Mouse (Mus musculus) kidney, postnatal 0 days (tissue): Measurements from ENCODE around the gene Igsf9. TPM values are rescaled to one million over a fixed set of nuclear protein-coding genes. Genes with fewer than 3 reads are reported as not detected.

ENCODE experiments used
- ATAC-seq: fragments of 200-750 bp; cut with Nextera tagmentation; replicated peaks from 2 replicates; pipeline ENCODE4 v1.8.0; 2017; ENCODE audit warnings: low read depth, moderate number of reproducible peaks, moderate TSS enrichment, moderate library complexity; ENCODE audit not compliant: low FRiP score
- DNase-seq: peaks from one replicate; pipeline ENCODE4 v3.0.0-alpha.2; 2016; ENCODE audit warnings: low spot score
- H3K27ac ChIP-seq: fragments of 300-500 bp; sonication (generic); 2 replicates; pipeline ENCODE4 v1.5.1; 2014; ENCODE audit warnings: mild to moderate bottlenecking
- H3K27me3 ChIP-seq: fragments of 300-500 bp; sonication (generic); 2 replicates; pipeline ENCODE4 v1.6.1; 2014; ENCODE audit warnings: low read length, mixed read lengths; ENCODE audit not compliant: insufficient read depth
- H3K36me3 ChIP-seq: fragments of 300-500 bp; sonication (generic); 2 replicates; pipeline ENCODE4 v1.6.1; 2014; ENCODE audit warnings: low read length, mixed read lengths; ENCODE audit not compliant: insufficient read depth
- H3K4me1 ChIP-seq: fragments of 300-500 bp; sonication (generic); replicated peaks from 2 replicates; pipeline ENCODE4 v1.6.1; 2014; ENCODE audit warnings: antibody characterized with exemption, low read length, mixed read lengths; ENCODE audit not compliant: insufficient read depth
- H3K4me2 ChIP-seq: fragments of 300-500 bp; sonication (generic); 2 replicates; pipeline ENCODE4 v1.6.1; 2014; ENCODE audit warnings: mild to moderate bottlenecking, low read length, moderate library complexity, mixed read lengths
- H3K4me3 ChIP-seq: fragments of 300-500 bp; sonication (generic); replicated peaks from 2 replicates; pipeline ENCODE4 v1.5.1; 2014; ENCODE audit warnings: low read depth, low read length
- H3K9ac ChIP-seq: fragments of 300-500 bp; sonication (generic); 2 replicates; pipeline ENCODE4 v1.6.1; 2014; ENCODE audit warnings: low read depth, low read length
- H3K9me3 ChIP-seq: fragments of 300-500 bp; sonication (generic); replicated peaks from 2 replicates; pipeline ENCODE4 v1.6.1; 2016; ENCODE audit warnings: low read length, inconsistent platforms, mixed read lengths
- CTCF ChIP-seq: IDR thresholded peaks from 2 replicates; pipeline ENCODE4 v1.5.1; 2016; ENCODE audit warnings: antibody characterized with exemption, low read depth, mild to moderate bottlenecking, moderate library complexity
- WGBS: fragments of 180-500 bp; shearing (Covaris S2); extraction: QIAGEN DNeasy Blood & Tissue Kit; methylation state at CpG from one replicate; pipeline ENCODE4 v1.1.7; 2014; 5-methylcytosine and 5-hydroxymethylcytosine counted together
- polyA plus RNA-seq: library from polyadenylated mRNA; unstranded; fragments of >200 nt; fragmentation: Nextera tagmentation; extraction: Ambion mirVana; gene quantifications from 2 replicates; pipeline ENCODE4 v1.2.1, GENCODE M21; 2015

Gene Igsf9
- polyA plus RNA-seq, 1 experiment from 2014 or later, result 12.5 TPM

DNA sequence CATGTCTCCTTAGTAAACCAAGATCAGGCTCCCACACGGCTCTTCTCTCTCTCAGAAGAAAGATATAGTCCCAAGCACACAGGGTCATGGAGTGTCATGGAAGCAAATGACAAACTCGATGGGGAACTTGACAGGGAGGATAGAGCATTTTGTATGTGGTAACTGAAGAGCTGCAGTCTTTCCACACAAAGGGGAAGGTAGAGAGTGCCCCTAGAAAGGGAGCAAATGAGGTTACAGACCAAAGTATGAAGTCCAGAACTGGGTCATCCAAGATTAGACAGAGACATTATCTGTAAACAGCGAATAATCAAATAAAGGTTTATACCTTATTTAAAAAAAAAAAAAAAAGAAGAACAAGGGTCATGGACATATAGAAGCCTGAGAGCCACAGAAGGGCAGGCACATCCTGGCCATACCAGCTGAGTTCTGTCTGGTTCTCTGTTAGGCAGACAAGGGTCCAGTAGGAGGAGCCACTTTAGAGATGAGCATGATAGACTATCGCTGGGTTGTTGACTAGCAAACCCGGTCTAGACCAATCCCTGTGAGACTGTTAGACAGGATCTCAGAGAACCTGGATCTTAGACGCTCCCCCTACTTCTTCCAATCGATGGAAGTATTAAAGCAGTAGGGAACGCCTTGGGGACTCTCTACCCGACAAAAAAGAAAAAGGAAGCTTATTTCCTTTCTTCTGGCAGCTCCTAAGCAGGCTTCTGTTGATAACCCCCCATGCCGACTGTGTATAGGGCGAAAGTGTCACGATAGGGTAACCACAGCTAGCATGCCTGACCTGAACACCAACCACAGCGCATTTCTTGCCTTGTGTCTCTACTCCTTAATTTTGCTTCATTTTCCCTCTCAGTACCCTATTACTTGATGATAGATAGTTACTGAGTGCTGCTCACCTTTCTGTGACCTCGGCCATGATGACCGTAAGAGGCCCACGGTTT, 17.9 kb upstream of the Igsf9 start:
- Histone ChIP-seq H3K27ac (no peak overlapping the region), H3K36me3 (no peaks in the 10 kb centered on the region), H3K9ac (no peak overlapping the region), H3K4me3 (no peak overlapping the region), H3K9me3 (no peaks in the 10 kb centered on the region), H3K27me3 (no peaks in the 10 kb centered on the region), H3K4me2 (no peak overlapping the region), H3K4me1 (no peaks in the 10 kb centered on the region)
- WGBS, result 75% methylated on average over 16 of the region's 16 CpGs
- DNase-seq, result no peak
- TF ChIP-seq CTCF, result no peak
- no peak for ATAC-seq

DNA sequence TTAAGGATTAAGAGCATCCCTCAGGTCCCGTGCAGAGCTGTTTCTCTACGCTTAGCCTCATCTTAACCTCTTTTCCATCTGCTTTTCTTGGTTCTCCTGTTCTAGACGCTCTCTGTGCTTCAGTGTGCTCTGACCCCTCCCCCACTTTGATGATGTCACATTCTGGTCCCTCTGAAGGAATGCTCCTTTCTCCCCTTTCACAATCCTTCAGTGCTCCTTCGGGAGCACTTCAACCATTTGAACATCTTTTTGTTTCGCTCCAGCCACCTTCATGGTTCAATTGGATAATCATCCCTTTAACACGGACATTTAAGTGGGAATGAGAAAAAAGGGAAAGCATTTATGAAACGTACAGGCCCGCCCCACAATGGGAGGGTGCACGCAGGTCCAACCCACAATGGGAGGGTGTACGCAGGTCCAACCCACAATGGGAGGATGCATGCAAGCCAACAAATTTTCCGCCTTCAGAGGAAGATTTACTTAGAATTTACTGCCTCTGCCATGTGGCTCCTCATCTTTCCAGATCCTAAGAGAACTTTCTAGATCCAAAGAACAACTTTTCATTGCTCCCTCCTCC, 13.2 kb upstream of the Igsf9 start:
- Histone ChIP-seq H3K9me3 (no peaks in the 10 kb centered on the region), H3K4me3 (no peak overlapping the region), H3K4me2 (no peak overlapping the region), H3K9ac (no peak overlapping the region), H3K27ac (no peak overlapping the region), H3K36me3 (no peaks in the 10 kb centered on the region), H3K27me3 (no peaks in the 10 kb centered on the region), H3K4me1 (peaks cover 6% of the 10 kb centered on the region; the same call in 1 of the 2 replicates)
- WGBS, result 84% methylated on average over 11 of the region's 11 CpGs
- DNase-seq, result no peak
- ATAC-seq, result no peak
- TF ChIP-seq CTCF, result no peak

GRCm38 (mm10) chr1:172469373-172469772, 12.2 kb upstream of the Igsf9 start:
- peak; percentile 55 for DNase-seq
- no peak overlapping the region; the same call in 1 of the 2 replicates for H3K27ac ChIP-seq
- H3K27me3 ChIP-seq, result no peaks in the 10 kb centered on the region
- H3K9ac ChIP-seq, result no peak overlapping the region
- peaks cover 6% of the 10 kb centered on the region; the same call in 1 of the 2 replicates for H3K4me1 ChIP-seq
- no peak overlapping the region for H3K4me2 ChIP-seq
- no peaks in the 10 kb centered on the region for H3K9me3 ChIP-seq
- H3K36me3 ChIP-seq, result no peaks in the 10 kb centered on the region
- WGBS, result 23% methylated on average over 5 of the region's 5 CpGs
- TF ChIP-seq CTCF, result no peak
- no peak for ATAC-seq
- H3K4me3 ChIP-seq, result no peak overlapping the region

DNA sequence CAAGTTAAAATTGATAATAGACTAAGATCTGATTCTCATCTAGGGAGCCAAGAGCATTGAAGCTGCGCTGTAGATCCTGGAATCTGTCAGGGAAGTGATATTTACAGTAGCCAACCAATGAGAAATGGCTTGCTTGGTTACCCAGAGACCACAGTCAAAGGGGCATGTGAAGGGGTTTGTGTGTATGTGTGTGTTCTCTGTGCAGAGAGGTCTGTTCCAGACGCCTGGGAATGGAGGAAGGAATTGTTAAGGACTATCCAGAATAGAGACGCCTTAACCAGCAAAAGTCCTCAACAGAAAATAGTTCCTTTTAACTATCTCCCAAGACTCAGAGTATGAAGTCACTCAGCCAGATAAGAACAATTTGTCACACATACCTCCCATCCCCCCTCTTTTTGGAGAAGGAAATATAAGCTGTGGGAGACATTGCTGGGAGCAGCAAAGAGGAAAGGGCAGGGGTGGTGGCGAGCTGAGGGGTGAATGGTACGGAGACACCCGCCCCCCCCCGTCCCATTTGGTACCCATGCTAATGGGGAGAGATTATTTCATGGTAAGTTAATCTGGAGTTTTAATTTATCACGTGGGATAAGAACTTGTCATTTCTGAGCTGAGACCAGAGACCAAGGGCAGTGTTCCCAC, 11.7 kb upstream of the Igsf9 start:
- peak overlapping the region; percentile 14; the same call in 1 of the 2 replicates for H3K27ac ChIP-seq
- no peaks in the 10 kb centered on the region for H3K36me3 ChIP-seq
- WGBS, result 42% methylated on average over 8 of the region's 8 CpGs
- H3K9me3 ChIP-seq, result no peaks in the 10 kb centered on the region
- H3K4me3 ChIP-seq, result no peak overlapping the region
- H3K9ac ChIP-seq, result no peak overlapping the region
- TF ChIP-seq CTCF, result no peak
- H3K27me3 ChIP-seq, result no peaks in the 10 kb centered on the region
- H3K4me1 ChIP-seq, result peaks cover 6% of the 10 kb centered on the region; the same call in 1 of the 2 replicates
- DNase-seq (no peak), ATAC-seq (no peak; the same call in 1 of the 2 replicates)
- H3K4me2 ChIP-seq, result no peak overlapping the region

DNA sequence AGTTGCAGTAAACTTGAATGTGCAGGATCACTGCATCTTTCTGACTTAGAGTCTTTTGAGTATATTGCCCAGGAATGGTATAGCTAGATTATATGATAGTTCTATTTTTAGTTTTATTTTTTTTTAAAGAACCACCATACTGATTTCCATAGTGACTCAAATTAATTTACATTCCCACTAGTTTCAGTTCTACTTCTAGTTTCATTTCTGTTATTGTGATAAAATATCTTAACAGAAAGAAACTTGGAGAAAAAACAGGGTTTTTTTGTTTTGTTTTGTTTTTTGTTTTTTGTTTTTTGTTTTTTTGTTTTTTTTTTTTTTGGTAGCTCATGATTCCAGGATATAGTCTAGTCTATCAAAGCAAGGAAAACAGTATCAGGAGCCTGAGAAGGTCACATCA, 8.7 kb upstream of the Igsf9 start:
- DNase-seq, result no peak
- no peak for ATAC-seq
- no peak overlapping the region for H3K4me2 ChIP-seq
- peaks cover 6% of the 10 kb centered on the region; the same call in 1 of the 2 replicates for H3K4me1 ChIP-seq
- no peaks in the 10 kb centered on the region for H3K27me3 ChIP-seq
- no peaks in the 10 kb centered on the region for H3K36me3 ChIP-seq
- no peak overlapping the region for H3K9ac ChIP-seq
- no peak overlapping the region for H3K4me3 ChIP-seq
- no peaks in the 10 kb centered on the region for H3K9me3 ChIP-seq
- TF ChIP-seq CTCF, result no peak
- no peak overlapping the region for H3K27ac ChIP-seq

DNA sequence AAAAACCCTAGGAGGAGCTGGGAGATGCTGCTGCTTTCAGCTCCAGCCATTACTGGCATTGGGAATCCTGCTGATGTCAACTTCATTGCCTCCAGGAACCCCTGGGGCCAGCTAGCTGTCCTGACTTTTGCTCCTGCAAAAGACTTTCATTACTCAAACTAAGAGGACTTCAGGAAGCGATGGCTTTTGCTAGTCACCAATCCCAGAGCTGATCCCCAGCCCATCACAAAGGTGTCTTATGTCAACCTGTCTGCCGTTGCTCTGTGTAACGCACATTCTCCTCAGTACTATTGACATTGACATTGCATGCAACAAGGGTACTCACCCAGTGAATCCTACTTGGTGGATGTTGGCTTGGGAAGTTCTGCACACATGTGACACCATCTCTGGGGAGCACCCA, 7.4 kb upstream of the Igsf9 start:
- Histone ChIP-seq H3K9ac (no peak overlapping the region), H3K36me3 (no peaks in the 10 kb centered on the region), H3K27ac (no peak overlapping the region), H3K9me3 (no peaks in the 10 kb centered on the region), H3K4me3 (no peak overlapping the region), H3K4me2 (no peak overlapping the region), H3K4me1 (peaks cover 6% of the 10 kb centered on the region; the same call in 1 of the 2 replicates), H3K27me3 (no peaks in the 10 kb centered on the region)
- 72% methylated on average over 3 of the region's 3 CpGs for WGBS
- no peak for TF ChIP-seq CTCF
- ATAC-seq (no peak), DNase-seq (no peak)
